Mouse (Mus musculus) ES-E14 (cell line): ENCODE data around the gene Rnf185. TPM values are rescaled to one million over a fixed set of nuclear protein-coding genes. Genes with fewer than 3 reads are reported as not detected.
A peak's percentile ranks its signal among the peaks of the same experiment; 100 is the strongest.

Source experiments
- DNase-seq: peaks from one replicate; pipeline ENCODE4 v3.0.0-alpha.2; 2013; ENCODE audit warnings: low read depth, low spot score
- H3K27ac ChIP-seq: 2 replicates; pipeline ENCODE4 v1.5.1; 2012; ENCODE audit warnings: low read depth, mild to moderate bottlenecking, low read length, moderate library complexity, mixed read lengths; ENCODE audit not compliant: poor library complexity, insufficient read depth, severe bottlenecking
- H3K36me3 ChIP-seq: 2 replicates; pipeline ENCODE4 v1.6.1; 2012; ENCODE audit warnings: mild to moderate bottlenecking, low read length, moderate library complexity, mixed read lengths; ENCODE audit not compliant: control insufficient read depth, poor library complexity, insufficient read depth, severe bottlenecking
- H3K4me1 ChIP-seq, 2 experiments: fragments of 150-350 bp in 1 of 2; sonication (generic) in 1 of 2; 2 replicates each; pipeline ENCODE4 v1.6.1; 2012; ENCODE audit warnings: low read length in 2 of 2, mild to moderate bottlenecking in 1 of 2, mixed read lengths in 1 of 2; ENCODE audit not compliant: control insufficient read depth in 2 of 2, insufficient read depth in 2 of 2, poor library complexity in 1 of 2
- H3K4me3 ChIP-seq, 2 experiments: fragments of 150-350 bp in 1 of 2; sonication (generic) in 1 of 2; 2 replicates each; pipeline ENCODE4 v1.5.1; 2012; ENCODE audit warnings: low read length in 2 of 2, low read depth in 1 of 2, mild to moderate bottlenecking in 1 of 2, mixed read lengths in 1 of 2; ENCODE audit not compliant: insufficient read depth in 1 of 2, poor library complexity in 1 of 2, severe bottlenecking in 1 of 2
- H3K9ac ChIP-seq: 2 replicates; pipeline ENCODE4 v1.6.1; 2012; ENCODE audit warnings: low read depth, mild to moderate bottlenecking, low read length, mixed read lengths; ENCODE audit not compliant: poor library complexity, insufficient read depth, severe bottlenecking
- H3K9me3 ChIP-seq: fragments of 150-350 bp; sonication (generic); 2 replicates; pipeline ENCODE4 v1.6.1; 2012; ENCODE audit warnings: low read depth, mild to moderate bottlenecking, low read length; ENCODE audit not compliant: control insufficient read depth, insufficient read depth
- CHD2 ChIP-seq: IDR thresholded peaks from 2 replicates; pipeline ENCODE4 v1.6.1; 2014; ENCODE audit warnings: mild to moderate bottlenecking, low read depth, low read length, inconsistent platforms
- HCFC1 ChIP-seq: IDR thresholded peaks from 2 replicates; pipeline ENCODE4 v1.6.1; 2012; ENCODE audit warnings: low read length, inconsistent platforms, borderline replicate concordance; ENCODE audit not compliant: insufficient read depth
- MAFK ChIP-seq: IDR thresholded peaks from 2 replicates; pipeline ENCODE4 v1.6.1; 2014; ENCODE audit warnings: mild to moderate bottlenecking, low read depth, low read length, inconsistent platforms; ENCODE audit not compliant: insufficient read depth
- ZC3H11A ChIP-seq: IDR thresholded peaks from 2 replicates; pipeline ENCODE4 v1.6.1; 2012; ENCODE audit warnings: low read depth, mild to moderate bottlenecking, inconsistent platforms, low read length, borderline replicate concordance
- ZNF384 ChIP-seq: IDR thresholded peaks from 2 replicates; pipeline ENCODE4 v1.6.1; 2012; ENCODE audit warnings: low read depth, low read length, inconsistent platforms
- in situ Hi-C, 2 experiments: fragments of 600-800 bp; cut with MboI; formaldehyde crosslinking; loops; one replicate each; pipeline ENCODE4 v1.15.1; 2025; ENCODE audit warnings: low sequenced_read_pairs in 2 of 2, inconsistent platforms in 1 of 2; ENCODE audit not compliant: unreplicated experiment in 2 of 2
- total RNA-seq: library from RNA; depleted of rRNA; stranded (reverse); fragments of 300-350 nt; gene quantifications from 2 replicates; pipeline ENCODE4 v1.2.3, GENCODE M21; 2012

Rnf185 gene
- total RNA-seq, 1 experiment = 15.5 TPM

DNA sequence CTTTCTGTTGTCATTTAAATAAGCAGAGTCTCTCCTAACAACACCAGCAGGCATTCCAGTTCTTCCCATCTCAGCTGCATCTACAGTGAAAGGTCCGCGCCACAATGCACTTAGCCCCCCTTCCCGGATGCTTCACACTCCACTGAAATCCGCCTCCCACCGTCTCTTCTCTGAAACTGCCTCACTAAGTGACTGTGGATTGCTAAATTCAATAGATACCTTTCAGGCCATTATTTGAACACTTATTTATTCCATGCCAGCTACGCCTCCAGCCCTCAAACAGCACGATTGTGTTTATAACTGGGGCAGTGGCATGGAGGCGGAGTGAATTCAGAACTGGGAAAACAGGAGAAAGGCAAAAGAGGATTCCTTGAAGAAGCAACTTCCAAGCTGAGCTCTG is 55.6 kb downstream of the Rnf185 start:
- DNase-seq = no peak
- H3K4me1 ChIP-seq = peaks cover 3 to 18% of the 10 kb centered on the region in 2 experiments
- peaks cover 7% of the 10 kb centered on the region for H3K36me3 ChIP-seq
- H3K9me3 ChIP-seq = no peaks in the 10 kb centered on the region
- in situ Hi-C loops = no loop called here
- TF ChIP-seq ZC3H11A = no peak
- TF ChIP-seq ZNF384 = no peak
- TF ChIP-seq HCFC1 = no peak
- H3K9ac ChIP-seq = 0 out of 2 replicates have a peak overlapping the region, but pooled peaks have one; percentile 11
- H3K27ac ChIP-seq = no peak overlapping the region
- no peak overlapping the region for H3K4me3 ChIP-seq

DNA sequence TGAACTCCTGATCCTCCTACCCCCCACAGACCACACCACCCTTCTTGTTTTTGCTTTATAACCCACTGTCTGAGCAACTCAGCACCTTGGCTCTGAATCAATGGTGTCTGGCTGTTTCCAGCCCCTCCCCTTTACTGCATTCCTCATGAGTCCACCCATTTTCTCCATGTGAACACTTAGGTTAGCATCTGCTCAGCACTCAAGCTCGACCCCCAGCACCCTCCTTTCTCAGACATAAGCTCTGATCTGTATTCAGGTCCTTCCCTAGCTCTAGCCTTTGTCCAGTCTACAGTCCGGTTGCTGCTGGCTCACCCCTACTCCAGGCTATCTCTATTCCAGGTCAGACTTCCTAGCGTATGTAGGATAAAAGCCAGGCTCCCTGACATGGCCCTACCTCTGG is 56.1 kb downstream of the Rnf185 start:
- H3K4me1 ChIP-seq = peaks cover 3 to 18% of the 10 kb centered on the region in 2 experiments
- H3K27ac ChIP-seq = 0 out of 2 replicates have a peak overlapping the region, but pooled peaks have one; percentile 24
- in situ Hi-C loops = no loop called here
- peak overlapping the region; percentile 11; the same call in 1 of the 2 replicates for H3K9ac ChIP-seq
- DNase-seq = no peak
- H3K9me3 ChIP-seq = no peaks in the 10 kb centered on the region
- TF ChIP-seq ZC3H11A (no peak), CHD2 (no peak), ZNF384 (no peak), HCFC1 (no peak), MAFK (no peak)
- H3K36me3 ChIP-seq = peaks cover 7% of the 10 kb centered on the region
- no peak overlapping the region for H3K4me3 ChIP-seq

DNA sequence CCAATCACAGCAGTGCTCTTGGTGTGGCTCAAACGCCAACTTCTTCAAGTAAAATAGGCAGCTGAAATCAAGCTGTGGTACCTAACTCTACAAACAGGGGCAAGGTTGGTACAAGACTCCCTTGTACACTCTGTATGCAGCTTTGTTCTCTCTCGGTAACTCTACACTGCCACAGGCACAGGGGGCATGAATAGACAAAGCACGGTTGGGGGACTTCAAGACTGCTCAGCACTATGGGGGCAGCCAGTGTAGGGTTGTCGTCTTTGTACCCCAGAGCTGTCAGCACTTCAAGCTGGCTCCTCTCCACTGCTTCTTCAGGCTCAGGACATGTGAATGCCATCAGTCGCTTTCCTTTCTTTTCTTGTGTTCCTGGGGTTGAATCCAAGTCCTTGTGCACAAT is 57.6 kb downstream of the Rnf185 start:
- no peak for DNase-seq
- no peak overlapping the region for H3K9ac ChIP-seq
- H3K9me3 ChIP-seq = no peaks in the 10 kb centered on the region
- TF ChIP-seq ZNF384 (no peak), MAFK (no peak), HCFC1 (no peak)
- H3K36me3 ChIP-seq = peaks cover 7% of the 10 kb centered on the region
- H3K4me1 ChIP-seq = peaks cover 3 to 25% of the 10 kb centered on the region in 2 experiments
- H3K4me3 ChIP-seq = no peak overlapping the region
- H3K27ac ChIP-seq = no peak overlapping the region
- in situ Hi-C loops = no loop called here

DNA sequence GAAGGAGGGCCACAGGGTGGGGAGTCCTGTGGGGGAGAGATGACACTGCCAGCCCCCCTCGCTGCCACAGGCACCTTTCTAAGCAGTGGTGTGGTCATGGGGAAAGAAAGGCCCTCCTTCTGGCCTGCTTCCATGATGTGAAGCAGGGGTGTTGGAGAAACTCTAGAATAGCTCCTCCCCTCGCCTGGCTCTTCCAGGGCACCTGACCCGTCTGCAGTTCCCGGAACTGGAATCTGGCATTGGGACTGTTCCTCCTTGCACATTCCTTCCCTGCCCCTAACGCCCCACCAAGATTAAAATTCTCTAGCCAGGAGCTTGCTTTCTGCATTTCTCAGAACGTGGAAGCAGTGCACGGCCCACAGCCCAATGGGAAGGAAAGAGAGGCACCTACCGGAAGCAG is 59.6 kb downstream of the Rnf185 start:
- Histone ChIP-seq H3K4me1 (peaks cover 3 to 25% of the 10 kb centered on the region in 2 experiments), H3K9ac (no peak overlapping the region; the same call in 1 of the 2 replicates), H3K9me3 (no peaks in the 10 kb centered on the region), H3K4me3 (no peak overlapping the region), H3K36me3 (peaks cover 6% of the 10 kb centered on the region), H3K27ac (no peak overlapping the region)
- no peak for TF ChIP-seq ZC3H11A
- no peak for TF ChIP-seq HCFC1
- TF ChIP-seq CHD2 = no peak
- no peak for TF ChIP-seq MAFK
- no peak for TF ChIP-seq ZNF384
- no peak for DNase-seq
- in situ Hi-C loops = no loop called here

DNA sequence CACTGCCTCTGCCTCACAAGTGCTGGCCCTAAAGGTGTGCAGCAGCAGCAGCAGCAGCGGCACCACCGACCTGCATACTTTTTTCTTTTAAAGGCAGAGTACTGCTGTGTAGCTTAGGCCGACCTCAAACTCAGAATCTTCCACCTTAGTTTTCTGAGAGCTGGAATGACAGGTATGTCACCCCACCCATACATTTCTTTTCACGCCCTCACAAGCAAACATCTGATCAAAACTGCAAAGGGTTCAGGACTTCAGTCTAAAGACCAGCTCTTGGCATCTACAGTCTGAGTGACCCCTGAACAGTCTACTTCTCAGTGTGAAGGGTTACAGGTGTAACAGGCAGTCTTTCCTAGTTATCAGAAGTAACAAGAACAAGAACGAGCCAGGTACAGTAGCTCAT is 61.4 kb downstream of the Rnf185 start:
- Histone ChIP-seq H3K27ac (peak overlapping the region; percentile 40; the same call in 1 of the 2 replicates), H3K36me3 (peaks cover 8% of the 10 kb centered on the region), H3K4me1 (peaks cover 2 to 13% of the 10 kb centered on the region in 2 experiments; a peak in 3 of 4 replicates), H3K9me3 (no peaks in the 10 kb centered on the region), H3K9ac (no peak overlapping the region), H3K4me3 (no peak overlapping the region)
- in situ Hi-C loops = no loop called here
- TF ChIP-seq ZC3H11A (no peak), CHD2 (no peak), ZNF384 (no peak), MAFK (no peak), HCFC1 (no peak)
- DNase-seq = no peak
